Mouse (Mus musculus) kidney, postnatal 25 days (tissue): ENCODE measurements at regions not wholly inside any gene's neighbourhood (a gene's known extent, or its start where the extent isn't known, plus 50 kb on each side); places are given as distances from the start of the nearest gene placed in this dataset.

Source experiments
- DNase-seq, 2 experiments: peaks; one replicate each; pipeline ENCODE4 v3.0.0; 2021; ENCODE audit warnings: mixed read lengths in 2 of 2

DNA sequence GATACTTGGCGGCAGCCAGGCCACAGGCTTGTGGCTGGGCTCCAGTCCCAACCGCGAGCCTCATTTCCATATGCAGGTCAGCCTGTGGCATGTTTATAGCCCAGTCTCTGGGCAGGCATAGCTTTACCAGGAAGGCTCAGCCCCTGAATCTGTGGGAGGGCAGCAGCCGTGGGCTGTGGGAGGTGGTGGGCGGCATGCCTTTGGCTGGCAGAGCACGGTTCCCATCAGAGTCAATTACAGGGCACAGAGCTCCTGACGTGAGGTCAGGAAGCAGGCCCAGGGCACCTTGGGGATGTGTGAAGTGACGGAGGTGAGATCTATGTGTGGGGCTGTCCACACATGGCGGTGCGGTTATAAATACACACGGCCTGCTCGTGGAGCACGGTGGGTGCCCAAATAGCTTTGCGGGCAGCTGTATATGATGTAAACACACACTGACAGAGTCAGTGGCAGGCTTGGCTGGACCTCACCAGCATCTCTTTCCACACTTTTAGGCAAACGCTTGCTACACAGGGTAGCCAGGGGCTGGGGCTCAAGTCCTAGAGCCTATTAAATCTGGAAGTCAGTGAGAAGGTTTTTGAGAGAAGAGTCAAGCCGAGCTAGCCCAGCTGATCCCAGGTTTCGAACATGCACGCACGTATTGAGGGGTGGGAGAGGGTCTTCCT, 71.8 kb downstream of the Gm525 start:
- DNase-seq = no peak

DNA sequence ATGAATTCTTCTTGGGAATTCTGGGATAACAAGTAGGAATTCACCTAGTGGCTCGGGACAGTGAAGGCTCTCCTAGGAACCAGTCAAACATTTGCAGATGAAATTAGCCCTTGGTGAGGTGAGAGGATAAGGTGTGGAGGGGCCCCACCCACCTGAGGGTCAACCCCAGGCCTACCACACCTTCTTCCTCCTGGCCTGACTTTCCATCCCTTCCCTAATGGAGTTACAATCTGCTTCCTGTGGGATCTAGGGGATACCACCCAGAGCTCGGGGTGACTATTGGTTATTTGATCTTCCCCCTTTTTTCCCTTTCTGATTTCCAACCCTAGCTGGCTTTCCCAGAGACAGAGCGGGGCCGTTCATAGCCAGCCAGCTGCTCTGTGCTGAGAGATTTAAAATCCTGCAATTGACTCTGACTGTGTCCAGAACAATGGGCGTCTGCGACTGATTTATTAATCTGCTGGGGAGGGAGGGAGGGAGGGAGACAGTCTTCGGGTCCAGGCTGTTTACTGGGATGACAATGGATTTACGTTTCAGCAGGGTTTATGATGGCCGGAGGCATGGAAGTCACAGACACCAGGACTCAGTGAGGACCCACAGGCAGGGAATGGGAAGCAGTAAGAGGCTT, 69.0 kb downstream of the Gm525 start:
- no peak for DNase-seq
